Mouse (Mus musculus): Measurements from ENCODE around the gene Mtch1.

- TF ChIP-seq ZNF384 (IDR thresholded peaks at IDR 0.05; ENCODE audit: low read depth, low read length), result no peak
- no peak for TF ChIP-seq HCFC1 (IDR thresholded peaks at IDR 0.05; ENCODE audit: borderline replicate concordance, insufficient read depth, low read length)
Observed at GRCm38 (mm10) chr17:29330671-29331410, 16.9 kb downstream of the Mtch1 start.
